33 mouse cellular contexts compared by ENCODE assay signal in genomic region chr13:51677041-51677440, GRCm38 (mm10). TPM values are rescaled to one million over a fixed set of nuclear protein-coding genes. Genes with fewer than 3 reads are reported as not detected.
DNase-seq lines count a peak whose midpoint lies in the region; ATAC-seq and TF ChIP-seq lines count a peak whose summit lies in the region.
"Had no signal": no experiment of that assay in that cellular context is flagged by ENCODE, and none has a peak within 500 bp of the region (broad histone marks: within the 10 kb centered on the region; RNA-seq: fewer than 3 reads in every experiment).

No protein-coding gene starts in this region.

- ATAC-seq in liver, embryonic 11.5 days (replicated peaks; ENCODE audit: low FRiP score), result no peak
- ATAC-seq in liver, postnatal 0 days, result no peak
- ATAC-seq in megakaryocyte-erythroid progenitor cell, adult 5-6 weeks (replicated peaks; ENCODE audit: low FRiP score, low TSS enrichment, poor library complexity, severe bottlenecking), result peak; percentile 8; the same call in 1 of the 2 replicates
- no peak for ATAC-seq in intestine, embryonic 15.5 days
- ATAC-seq: forebrain, embryonic 14.5 days had no signal

- peaks cover 27% of the 10 kb centered on the region for H3K4me1 ChIP-seq in liver, embryonic 11.5 days (replicated peaks; ENCODE audit: control insufficient read depth, insufficient read depth, low read length)
- no peaks in the 10 kb centered on the region; the same call in 1 of the 2 replicates for H3K4me1 ChIP-seq in liver, postnatal 0 days (ENCODE audit: insufficient read depth)
- peaks cover 11 to 25% of the 10 kb centered on the region in 2 experiments for H3K4me1 ChIP-seq in MEL (ENCODE audit: control insufficient read depth in 1 of 2, insufficient read depth in 2 of 2, low read length in 2 of 2)
- no peaks in the 10 kb centered on the region for H3K4me1 ChIP-seq in intestine, embryonic 15.5 days (replicated peaks)
- H3K4me1 ChIP-seq: embryonic facial prominence, embryonic 10.5 days; embryonic facial prominence, embryonic 15.5 days; hindbrain, embryonic 12.5 days; limb, embryonic 12.5 days; lung, embryonic 15.5 days had no signal

- H3K27ac ChIP-seq in liver, embryonic 11.5 days (ENCODE audit: low read depth, low read length), result peak overlapping the region; percentile 55; the same call in 1 of the 2 replicates
- H3K27ac ChIP-seq in liver, postnatal 0 days (ENCODE audit: low read depth), result no peak overlapping the region
- H3K27ac ChIP-seq in MEL (ENCODE audit: control insufficient read depth, low read depth, low read length), result peak overlapping the region; percentile 44
- H3K27ac ChIP-seq in intestine, embryonic 15.5 days, result no peak overlapping the region
- H3K27ac ChIP-seq: embryonic facial prominence, embryonic 10.5 days; embryonic facial prominence, embryonic 15.5 days; hindbrain, embryonic 12.5 days; hindbrain, postnatal 0 days; left cerebral cortex, adult 2 months; limb, embryonic 12.5 days; lung, embryonic 15.5 days; stomach, postnatal 0 days had no signal

- H3K79me2 ChIP-seq in MEL (ENCODE audit: control insufficient read depth, insufficient read depth, low read length, poor library complexity), result no peaks in the 10 kb centered on the region

- H3K9me3 ChIP-seq in liver, embryonic 11.5 days (ENCODE audit: control insufficient read depth, low read length), result no peaks in the 10 kb centered on the region
- H3K9me3 ChIP-seq in liver, postnatal 0 days (ENCODE audit: low read length), result no peaks in the 10 kb centered on the region
- no peaks in the 10 kb centered on the region for H3K9me3 ChIP-seq in MEL (replicated peaks; ENCODE audit: insufficient read depth, low read length)
- H3K9me3 ChIP-seq in intestine, embryonic 15.5 days, result no peaks in the 10 kb centered on the region
- H3K9me3 ChIP-seq: embryonic facial prominence, embryonic 10.5 days; embryonic facial prominence, embryonic 15.5 days; hindbrain, embryonic 12.5 days; limb, embryonic 12.5 days; lung, embryonic 15.5 days had no signal

- TF ChIP-seq EP300 in liver, postnatal 0 days (IDR thresholded peaks at IDR 0.05; ENCODE audit: low read depth), result no peak
- peak in 1 of 2 experiments; percentile 28; a peak in 2 of 4 replicates for TF ChIP-seq EP300 in MEL (IDR thresholded peaks at IDR 0.05; ENCODE audit: low read depth in 1 of 2, low read length in 2 of 2)

- 86% methylated on average over 12 of the region's 12 CpGs for WGBS in liver, embryonic 11.5 days
- 79% methylated on average over 12 of the region's 12 CpGs for WGBS in liver, postnatal 0 days (ENCODE audit: insufficient replicate concordance)
- WGBS in intestine, embryonic 15.5 days, result 95% methylated on average over 12 of the region's 12 CpGs

- H3K36me3 ChIP-seq in liver, embryonic 11.5 days (ENCODE audit: control insufficient read depth, insufficient read depth, low read length), result peaks cover 58% of the 10 kb centered on the region
- H3K36me3 ChIP-seq in liver, postnatal 0 days (replicated peaks; ENCODE audit: insufficient read depth, low read length), result peaks cover 88% of the 10 kb centered on the region
- H3K36me3 ChIP-seq in MEL (ENCODE audit: control insufficient read depth in 1 of 2, insufficient read depth in 2 of 2, low read length in 2 of 2), result peaks cover 26 to 27% of the 10 kb centered on the region in 2 experiments
- H3K36me3 ChIP-seq in intestine, embryonic 15.5 days, result peaks cover 55% of the 10 kb centered on the region

- no peak for TF ChIP-seq POLR2A in MEL (IDR thresholded peaks at IDR 0.05; ENCODE audit: control insufficient read depth in 1 of 2, insufficient read depth in 1 of 2, low read depth in 1 of 2, low read length in 2 of 2, poor library complexity in 1 of 2)

- no peak for TF ChIP-seq CTCF in liver, postnatal 0 days (IDR thresholded peaks at IDR 0.05; ENCODE audit: low read depth)
- no peak for TF ChIP-seq CTCF in MEL (IDR thresholded peaks at IDR 0.05 in 2 of 3, conservative IDR thresholded peaks at IDR 0.05 in 1 of 3; ENCODE audit: control insufficient read depth in 1 of 3, insufficient read depth in 1 of 3, low read depth in 2 of 3, low read length in 3 of 3, poor library complexity in 1 of 3, severe bottlenecking in 1 of 3)

- no peak for TF ChIP-seq RAD21 in MEL (IDR thresholded peaks at IDR 0.05; ENCODE audit: low read depth, low read length)

- DNase-seq in liver, embryonic 11.5 days (ENCODE audit: low spot score), result no peak
- no peak for DNase-seq in liver, postnatal 0 days
- DNase-seq in MEL (ENCODE audit: low read depth, low spot score), result peak; percentile 65
- peak; percentile 68 for DNase-seq in induced T-regulatory cell, adult 2 months (ENCODE audit: low read depth)
- DNase-seq in heart, adult 8-10 months (ENCODE audit: low spot score), result no peak
- no peak for DNase-seq in frontal cortex, postnatal 10 days (ENCODE audit: low spot score in 2 of 2)
- DNase-seq: adrenal gland, adult 2 months; adrenal gland, postnatal 36 days; cerebellum, adult 2 months; gastrocnemius, postnatal 25 days; heart, adult 11 months; heart, postnatal 36 days; kidney, adult 18-20 months; kidney, postnatal 10 days; midbrain, embryonic 14.5 days; right cerebral cortex, postnatal 4 days; thymus, adult 18-20 months; thymus, postnatal 25 days had no signal

- H3K9ac ChIP-seq in liver, embryonic 11.5 days (ENCODE audit: low read depth, low read length), result no peak overlapping the region
- H3K9ac ChIP-seq in liver, postnatal 0 days (replicated peaks), result no peak overlapping the region
- H3K9ac ChIP-seq in MEL (ENCODE audit: control insufficient read depth, low read depth, low read length, poor library complexity, severe bottlenecking), result no peak overlapping the region
- H3K9ac ChIP-seq in intestine, embryonic 15.5 days, result no peak overlapping the region
- H3K9ac ChIP-seq: embryonic facial prominence, embryonic 15.5 days; hindbrain, embryonic 12.5 days; limb, embryonic 12.5 days; liver, embryonic 14.5 days; lung, embryonic 15.5 days had no signal

- no peak overlapping the region; the same call in 1 of the 2 replicates for H3K4me2 ChIP-seq in liver, embryonic 11.5 days
- H3K4me2 ChIP-seq in liver, postnatal 0 days (ENCODE audit: low read depth, low read length), result no peak overlapping the region
- no peak overlapping the region for H3K4me2 ChIP-seq in intestine, embryonic 15.5 days (replicated peaks)
- H3K4me2 ChIP-seq: embryonic facial prominence, embryonic 15.5 days; heart, embryonic 11.5 days; hindbrain, embryonic 12.5 days; limb, embryonic 12.5 days; lung, embryonic 15.5 days had no signal

- no peaks in the 10 kb centered on the region for H3K27me3 ChIP-seq in liver, embryonic 11.5 days (replicated peaks; ENCODE audit: control insufficient read depth, insufficient read depth, low read length)
- H3K27me3 ChIP-seq in liver, postnatal 0 days (ENCODE audit: insufficient read depth, low read length), result no peaks in the 10 kb centered on the region
- H3K27me3 ChIP-seq in MEL (ENCODE audit: control insufficient read depth in 1 of 2, insufficient read depth in 2 of 2, low read length in 2 of 2), result no peaks in the 10 kb centered on the region
- no peaks in the 10 kb centered on the region for H3K27me3 ChIP-seq in intestine, embryonic 15.5 days (replicated peaks)
- H3K27me3 ChIP-seq: CH12.LX; embryonic facial prominence, embryonic 15.5 days; hindbrain, embryonic 12.5 days; limb, embryonic 12.5 days; lung, embryonic 15.5 days had no signal

- no peak overlapping the region for H3K4me3 ChIP-seq in liver, embryonic 11.5 days (ENCODE audit: low read depth, low read length)
- no peak overlapping the region for H3K4me3 ChIP-seq in liver, postnatal 0 days (ENCODE audit: low read depth, low read length)
- H3K4me3 ChIP-seq in MEL (ENCODE audit: control insufficient read depth in 1 of 2, insufficient read depth in 1 of 2, low read depth in 2 of 2, low read length in 2 of 2), result no peak overlapping the region
- no peak overlapping the region for H3K4me3 ChIP-seq in intestine, embryonic 15.5 days (replicated peaks)
- H3K4me3 ChIP-seq: embryonic facial prominence, embryonic 10.5 days; embryonic facial prominence, embryonic 15.5 days; hindbrain, embryonic 12.5 days; left cerebral cortex, adult 2 months; limb, embryonic 12.5 days; lung, embryonic 15.5 days had no signal

TF ChIP-seq in MEL, 35 proteins besides CTCF, POLR2A, EP300 and RAD21:
- TF ChIP-seq MYC (IDR thresholded peaks at IDR 0.05; ENCODE audit: low read depth, low read length) (0 out of 2 replicates have a peak, but pooled peaks have one; percentile 7), GATA1 (IDR thresholded peaks at IDR 0.05; ENCODE audit: low read depth, low read length) (peak; percentile 24; the same call in 1 of the 2 replicates), MYB (IDR thresholded peaks at IDR 0.05; ENCODE audit: low read depth, low read length) (no peak), BHLHE40 (IDR thresholded peaks at IDR 0.05; ENCODE audit: borderline replicate concordance, low read depth, low read length) (no peak), POLR2AphosphoS2 (IDR thresholded peaks at IDR 0.05; ENCODE audit: low read length) (no peak), NELFE (IDR thresholded peaks at IDR 0.05; ENCODE audit: low read depth, low read length) (no peak), ZNF384 (IDR thresholded peaks at IDR 0.05; ENCODE audit: low read depth, low read length) (no peak), TAL1 (IDR thresholded peaks at IDR 0.05; ENCODE audit: low read length) (peak; percentile 34)
TF ChIP-seq in MEL: peak in this region for 3.

RNA-seq across cellular contexts. Expression of gene Secisbp2, which starts 25.5 kb away (rescaled TPM):
- polyA plus RNA-seq in liver, embryonic 11.5 days (2014; fragmentation: Nextera tagmentation; extraction: Ambion mirVana), result 28.3 and 36.1 TPM in 2 replicates
- 11.1 and 12.2 TPM in 2 replicates for polyA plus RNA-seq in liver, postnatal 0 days (2015; fragmentation: Nextera tagmentation; extraction: Ambion mirVana)
- 23.4 and 26.0 TPM in 2 replicates for total RNA-seq in MEL (2012; rRNA removed)
- polyA plus RNA-seq in MEL (2012; ENCODE audit: insufficient read depth in 1 of 2, insufficient read length in 2 of 2, low read depth in 1 of 2, low replicate concordance in 2 of 2, missing spikeins in 1 of 2), result 10 to 100 TPM; 28.5 to 76.4 TPM
- 33.2 and 41.6 TPM in 2 replicates for total RNA-seq in megakaryocyte-erythroid progenitor cell, adult 5-6 weeks (2014; fragmentation: Nextera tagmentation)
- total RNA-seq in megakaryocyte-erythroid progenitor cell, adult 5-6 weeks (2017), result 29.6 and 31.8 TPM in 2 replicates
- 10 to 100 TPM; 10.8 to 13.7 (median 11.3) TPM for total RNA-seq in heart, adult 8-10 months (2022)
- polyA plus RNA-seq in intestine, embryonic 15.5 days (2015; fragmentation: Nextera tagmentation; extraction: Ambion mirVana), result 28.0 and 30.2 TPM in 2 replicates

RNA-seq across cellular contexts. Expression of gene Cks2, which starts 32.0 kb away (rescaled TPM):
- polyA plus RNA-seq in liver, embryonic 11.5 days (2014; fragmentation: Nextera tagmentation; extraction: Ambion mirVana), result 587 and 614 TPM in 2 replicates
- polyA plus RNA-seq in liver, postnatal 0 days (2015; fragmentation: Nextera tagmentation; extraction: Ambion mirVana), result 278 and 292 TPM in 2 replicates
- total RNA-seq in MEL (2012; rRNA removed), result 297 and 388 TPM in 2 replicates
- 100 to 1,000 TPM; 243 to 846 TPM for polyA plus RNA-seq in MEL (2012; ENCODE audit: insufficient read depth in 1 of 2, insufficient read length in 2 of 2, low read depth in 1 of 2, low replicate concordance in 2 of 2, missing spikeins in 1 of 2)
- total RNA-seq in megakaryocyte-erythroid progenitor cell, adult 5-6 weeks (2014; fragmentation: Nextera tagmentation), result 342 and 430 TPM in 2 replicates
- 275 and 355 TPM in 2 replicates for total RNA-seq in megakaryocyte-erythroid progenitor cell, adult 5-6 weeks (2017)
- 1 to 10 TPM in 1 of 4 experiments, under 1 TPM in 2, not detected in 1; 0.66 to 1.1 (median 0.92) TPM for total RNA-seq in heart, adult 8-10 months (2022)
- 304 and 333 TPM in 2 replicates for polyA plus RNA-seq in intestine, embryonic 15.5 days (2015; fragmentation: Nextera tagmentation; extraction: Ambion mirVana)
- total RNA-seq: gastrocnemius, adult 18-20 months had no signal

Comparison
In these comparisons a context has a peak if more than half of its experiments do, and no peak if none do; other contexts are left out.
1. H3K27ac ChIP-seq: peak in liver, embryonic 11.5 days (single experiment) and MEL (single experiment); none in liver, postnatal 0 days (single experiment) and intestine, embryonic 15.5 days (single experiment).
2. DNase-seq: peak in MEL (single experiment) and induced T-regulatory cell, adult 2 months (single experiment); none in liver, embryonic 11.5 days (single experiment), liver, postnatal 0 days (single experiment), heart, adult 8-10 months (single experiment) and frontal cortex, postnatal 10 days (0 of 2).